Mouse (Mus musculus) G1E (cell line): ENCODE measurements around the gene Olfr1061.

ENCODE experiments used
- CTCF ChIP-seq: IDR thresholded peaks from 2 replicates; pipeline ENCODE4 v1.5.1; 2012; ENCODE audit warnings: low read depth, low read length, inconsistent platforms, mixed read lengths
- POLR2AphosphoS5 ChIP-seq: IDR thresholded peaks from 2 replicates; pipeline ENCODE4 v1.6.1; 2012; ENCODE audit warnings: low read depth, low read length, inconsistent platforms; ENCODE audit not compliant: insufficient replicate concordance

- TF ChIP-seq POLR2AphosphoS5: no peak
- no peak for TF ChIP-seq CTCF
Measured at GRCm38 (mm10) chr2:86456169-86456568, 42.3 kb upstream of the Olfr1061 start, which contains the start of gene Olfr1066.
